Mouse (Mus musculus) lung, adult 2 months (tissue): ENCODE data around the gene Mad1l1. TPM values are rescaled to one million over a fixed set of nuclear protein-coding genes. Genes with fewer than 3 reads are reported as not detected.
A peak's percentile ranks its signal among the peaks of the same experiment; 100 is the strongest.

Source experiments
- DNase-seq: peaks from one replicate; pipeline ENCODE4 v3.0.0; 2022
- H3K4me1 ChIP-seq: fragments of 200-500 bp; 2 replicates; pipeline ENCODE4 v1.6.1; 2011; ENCODE audit warnings: low read length; ENCODE audit not compliant: control insufficient read depth, insufficient read depth
- H3K4me3 ChIP-seq: fragments of 200-500 bp; replicated peaks from 2 replicates; pipeline ENCODE3; 2011; ENCODE audit warnings: low read depth, mild to moderate bottlenecking, control low read depth, low read length; ENCODE audit errors: extremely low read depth
- CTCF ChIP-seq: fragments of 200-500 bp; IDR thresholded peaks from 2 replicates; pipeline ENCODE4 v1.5.1; 2011; ENCODE audit warnings: mild to moderate bottlenecking, low read length, control low read depth; ENCODE audit not compliant: insufficient read depth
- POLR2A ChIP-seq: fragments of 200-500 bp; IDR thresholded peaks from 2 replicates; pipeline ENCODE4 v1.6.1; 2011; ENCODE audit warnings: low read depth, mild to moderate bottlenecking, control low read depth, low read length, borderline replicate concordance; ENCODE audit errors: extremely low read depth
- WGBS: fragments of 180-500 bp; shearing (Covaris S2); methylation state at CpG from one replicate; pipeline ENCODE4 v1.1.7; 2018; 5-methylcytosine and 5-hydroxymethylcytosine counted together
- polyA plus RNA-seq: library from polyadenylated mRNA; depleted of rRNA; stranded (reverse); fragments of >200 nt; gene quantifications from 2 replicates; pipeline ENCODE4 v1.2.3, GENCODE M21; 2012

The Mad1l1 gene
- polyA plus RNA-seq, 1 experiment: 21.6 TPM

DNA sequence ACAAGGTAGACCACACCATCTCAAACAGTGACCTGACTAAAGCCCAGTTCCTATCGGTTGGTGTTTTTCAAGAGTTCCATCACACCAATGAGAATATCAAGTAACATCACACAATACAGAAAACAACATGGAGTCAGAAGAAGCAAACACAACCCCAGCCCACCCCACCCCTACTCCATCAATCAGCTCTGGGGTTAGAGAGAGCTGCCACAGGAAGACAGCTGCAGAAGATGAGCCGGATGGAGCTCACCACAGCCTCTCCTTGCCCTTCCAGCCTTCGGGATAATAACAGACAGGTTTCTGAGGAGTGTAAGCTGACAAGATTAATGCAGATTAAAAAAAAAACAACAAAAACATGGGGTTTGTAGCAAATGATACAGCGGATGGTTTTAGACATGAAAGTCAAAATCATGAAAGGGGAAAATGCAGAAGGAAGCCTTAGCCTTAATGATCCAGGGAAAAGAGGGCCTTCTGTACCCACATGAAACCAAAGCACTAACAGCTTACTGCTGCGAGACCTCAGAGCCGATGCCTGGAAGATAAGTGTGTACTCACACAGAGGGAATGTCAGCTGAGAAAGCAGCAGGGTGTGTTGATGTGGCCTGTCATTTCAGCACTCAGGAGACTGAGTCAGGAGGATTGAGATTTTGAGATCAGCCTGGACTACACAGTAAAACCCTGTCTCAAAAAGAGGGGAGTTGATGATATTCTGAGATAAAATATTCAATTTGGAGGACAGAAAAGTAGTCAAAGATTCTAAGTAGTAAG is 110.8 kb downstream of the Mad1l1 start:
- Histone ChIP-seq H3K4me3 (no peak overlapping the region), H3K4me1 (peaks cover 22% of the 10 kb centered on the region)
- TF ChIP-seq CTCF (no peak), POLR2A (no peak)
- no peak for DNase-seq
- WGBS: 75% methylated on average over 6 of the region's 6 CpGs

DNA sequence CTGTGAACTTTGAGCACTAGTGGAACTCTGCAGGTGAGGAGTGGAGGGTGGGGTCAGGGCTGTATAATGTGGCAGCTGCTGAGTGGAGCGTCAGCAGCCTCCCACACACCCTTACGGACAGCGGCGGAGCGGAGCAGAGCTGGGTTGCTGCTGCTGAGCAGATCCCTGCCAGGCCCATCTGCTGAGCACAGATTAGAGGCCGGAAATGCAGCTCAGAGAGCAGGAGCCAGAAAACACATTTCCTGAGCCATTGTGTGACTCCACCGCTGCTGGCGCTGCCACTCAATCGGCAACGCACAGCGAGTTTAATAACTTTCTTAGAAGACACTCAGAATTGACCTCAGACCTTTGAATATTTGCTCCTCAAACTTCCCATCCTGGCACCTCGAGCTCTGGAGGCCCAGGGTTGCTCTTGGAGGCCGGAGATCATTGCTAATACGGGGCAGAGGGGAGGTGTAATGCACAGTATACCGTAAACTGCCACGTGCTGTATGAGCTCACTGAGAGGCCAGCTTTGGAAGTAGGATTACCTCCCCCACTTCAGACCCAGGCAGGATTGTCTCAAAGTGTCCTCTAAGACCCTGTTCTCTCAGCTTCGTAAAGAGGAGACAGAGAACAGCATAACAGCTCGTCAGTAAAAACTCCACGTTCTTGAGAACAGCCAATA is 112.5 kb downstream of the Mad1l1 start:
- peak; percentile 33 for DNase-seq
- peaks cover 22% of the 10 kb centered on the region for H3K4me1 ChIP-seq
- no peak for TF ChIP-seq CTCF
- no peak for TF ChIP-seq POLR2A
- WGBS: 17% methylated on average over 19 of the region's 19 CpGs
- H3K4me3 ChIP-seq: no peak overlapping the region

DNA sequence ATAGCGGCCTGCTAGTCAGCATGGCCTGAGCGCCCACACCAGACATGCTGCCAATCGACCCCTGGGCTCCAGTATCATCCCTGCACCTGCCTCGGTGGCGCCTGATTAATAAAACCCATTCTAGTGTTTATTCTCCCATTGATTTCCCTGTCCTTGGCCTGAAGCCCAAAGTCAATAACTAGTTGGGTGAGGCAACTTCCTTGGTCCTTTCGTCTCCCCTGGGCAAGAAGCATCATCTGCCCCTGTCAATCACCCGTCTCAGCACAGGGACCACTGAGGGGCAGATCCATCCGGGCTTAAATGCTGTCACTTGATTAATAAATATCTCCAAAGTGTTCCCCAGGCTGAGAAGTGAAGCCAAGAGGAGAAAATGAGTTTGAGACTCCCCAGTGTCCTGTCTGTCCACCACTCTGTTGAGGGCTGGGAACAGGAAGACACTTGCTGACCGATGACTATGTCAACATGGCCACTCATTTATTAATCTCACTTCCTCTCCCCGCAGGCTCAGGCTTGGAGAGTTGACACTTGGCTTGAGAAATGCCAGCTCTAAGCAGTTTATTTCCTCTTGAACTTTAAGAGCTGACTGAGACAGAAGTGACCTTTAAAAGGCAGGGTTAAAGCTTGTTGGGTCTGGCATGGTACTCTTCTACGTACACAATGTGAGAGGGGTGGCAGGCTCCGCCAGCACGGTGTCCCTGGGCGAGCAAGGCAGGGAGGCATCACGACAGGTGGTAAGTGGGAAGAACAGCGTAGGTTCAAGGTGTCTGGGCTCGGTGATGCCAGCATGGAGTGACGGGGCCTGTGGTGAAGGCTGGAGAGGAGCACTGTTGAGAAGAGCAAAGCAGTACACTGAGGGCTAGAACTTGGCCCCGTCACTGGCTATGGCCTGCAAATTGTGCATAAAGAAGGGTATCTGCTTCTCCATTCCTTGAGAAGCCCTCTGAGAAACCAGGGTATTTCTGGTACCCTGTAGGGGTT is 114.3 kb downstream of the Mad1l1 start:
- DNase-seq: peak; percentile 20
- TF ChIP-seq POLR2A: no peak
- TF ChIP-seq CTCF: no peak
- Histone ChIP-seq H3K4me1 (peaks cover 22% of the 10 kb centered on the region), H3K4me3 (no peak overlapping the region)
- WGBS: 43% methylated on average over 19 of the region's 19 CpGs

DNA sequence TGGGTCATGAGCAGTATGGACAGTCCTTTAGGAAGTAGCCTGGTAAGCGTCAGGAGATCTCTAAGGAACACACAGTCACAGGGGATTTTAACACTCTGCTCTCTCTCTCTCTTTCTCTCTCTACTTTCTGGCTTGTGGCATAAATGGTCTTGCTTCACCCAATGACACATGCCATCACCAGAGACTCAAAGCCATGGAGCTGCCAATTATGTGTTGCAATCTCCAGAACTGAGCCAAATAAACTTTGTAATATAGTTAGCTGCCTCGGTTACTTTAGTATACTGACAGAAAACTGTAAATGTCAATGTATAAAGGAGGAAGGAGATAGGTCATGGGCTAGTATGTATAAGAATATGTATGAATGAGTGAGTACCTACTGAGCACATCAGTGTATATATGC is 115.4 kb downstream of the Mad1l1 start:
- no peak for TF ChIP-seq POLR2A
- no peak for TF ChIP-seq CTCF
- H3K4me1 ChIP-seq: peaks cover 22% of the 10 kb centered on the region
- no peak for DNase-seq
- 57% methylated on average over 2 of the region's 2 CpGs for WGBS
- H3K4me3 ChIP-seq: no peak overlapping the region

DNA sequence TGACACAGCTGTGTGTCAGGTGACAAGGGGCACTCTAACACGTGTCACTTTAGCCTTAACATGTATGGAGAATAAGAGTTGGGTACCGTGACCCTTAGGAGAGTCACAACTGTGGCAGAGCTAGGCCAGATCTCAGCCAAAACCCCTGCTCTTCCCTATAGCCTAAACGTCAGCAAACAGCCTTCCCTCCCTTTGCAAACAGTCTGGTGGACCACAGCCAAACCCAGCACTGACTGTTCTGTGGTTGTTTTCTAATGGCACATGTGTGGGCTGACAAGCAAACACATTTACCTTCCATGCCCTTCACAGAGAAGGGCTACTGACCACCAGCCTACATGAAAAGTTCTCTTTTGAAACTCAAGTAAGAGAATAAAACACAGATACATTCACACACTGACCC is 116.9 kb downstream of the Mad1l1 start:
- 65% methylated on average over 3 of the region's 3 CpGs for WGBS
- Histone ChIP-seq H3K4me3 (no peak overlapping the region), H3K4me1 (peaks cover 22% of the 10 kb centered on the region)
- no peak for TF ChIP-seq POLR2A
- TF ChIP-seq CTCF: no peak
- DNase-seq: peak; percentile 13

DNA sequence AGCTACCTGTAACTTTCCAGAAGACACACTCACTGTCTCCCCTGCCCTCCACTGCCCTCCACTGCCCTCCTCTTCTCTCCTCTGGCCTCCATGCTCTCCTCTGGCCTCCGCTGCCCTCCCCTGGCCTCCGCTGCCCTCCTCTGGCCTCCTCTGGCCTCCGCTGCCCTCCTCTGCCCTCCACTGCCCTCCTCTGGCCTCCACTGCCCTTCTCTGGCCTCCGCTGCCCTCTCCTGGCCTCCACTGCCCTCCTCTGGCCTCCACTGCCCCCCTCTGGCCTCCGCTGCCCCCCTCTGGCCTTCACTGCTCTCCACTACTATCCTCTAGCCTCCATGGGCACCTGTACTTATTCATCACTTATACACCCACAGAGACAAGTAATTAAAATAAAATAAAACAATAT is 117.3 kb downstream of the Mad1l1 start:
- Histone ChIP-seq H3K4me3 (no peak overlapping the region), H3K4me1 (peaks cover 19% of the 10 kb centered on the region)
- no peak for DNase-seq
- TF ChIP-seq CTCF: no peak
- no peak for TF ChIP-seq POLR2A
- 99% methylated on average over 4 of the region's 5 CpGs for WGBS

DNA sequence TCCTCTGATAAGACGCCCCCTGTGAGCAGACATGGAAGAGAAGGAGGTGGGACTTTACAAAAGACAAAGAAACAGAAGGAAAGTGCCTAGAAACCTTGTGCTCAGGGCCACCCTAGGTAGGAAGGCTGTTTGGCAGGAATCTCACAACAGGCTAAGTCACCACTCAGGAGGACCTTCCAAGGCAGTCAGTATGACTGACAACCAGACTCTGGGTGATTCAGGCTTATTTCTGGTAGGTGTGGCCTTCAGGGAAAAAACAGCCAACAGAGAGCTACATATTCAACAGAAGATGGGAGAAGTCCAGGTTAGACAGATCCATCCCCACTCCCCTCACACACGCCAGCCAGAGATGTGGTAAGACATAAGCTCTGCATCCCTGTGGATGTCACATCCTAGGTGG is 118.9 kb downstream of the Mad1l1 start:
- no peak for DNase-seq
- WGBS: 98% methylated on average over 2 of the region's 2 CpGs
- no peak for TF ChIP-seq CTCF
- TF ChIP-seq POLR2A: no peak
- Histone ChIP-seq H3K4me3 (no peak overlapping the region), H3K4me1 (peaks cover 10% of the 10 kb centered on the region)

DNA sequence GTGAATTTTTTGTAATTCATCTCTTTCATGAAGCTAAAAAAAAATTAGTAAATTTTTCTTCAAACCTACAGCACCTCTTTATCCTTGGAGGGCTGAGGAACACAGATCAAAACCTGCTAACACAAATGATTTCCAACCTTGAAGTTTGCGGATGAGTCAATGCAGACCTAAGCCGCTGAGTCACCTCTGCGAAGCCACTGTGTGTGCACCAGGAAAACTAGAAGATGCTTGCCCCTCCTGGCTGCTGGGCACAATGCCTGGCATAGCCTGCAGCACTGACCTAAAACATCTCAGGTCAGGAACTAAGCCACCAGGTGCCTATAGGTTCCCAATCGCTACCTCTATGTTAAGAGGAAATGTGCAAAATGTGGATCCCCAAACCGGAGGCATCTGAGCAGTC is 119.8 kb downstream of the Mad1l1 start:
- Histone ChIP-seq H3K4me1 (peaks cover 3% of the 10 kb centered on the region; the same call in 1 of the 2 replicates), H3K4me3 (no peak overlapping the region)
- no peak for DNase-seq
- WGBS: 95% methylated on average over 5 of the region's 5 CpGs
- TF ChIP-seq CTCF: no peak
- no peak for TF ChIP-seq POLR2A

DNA sequence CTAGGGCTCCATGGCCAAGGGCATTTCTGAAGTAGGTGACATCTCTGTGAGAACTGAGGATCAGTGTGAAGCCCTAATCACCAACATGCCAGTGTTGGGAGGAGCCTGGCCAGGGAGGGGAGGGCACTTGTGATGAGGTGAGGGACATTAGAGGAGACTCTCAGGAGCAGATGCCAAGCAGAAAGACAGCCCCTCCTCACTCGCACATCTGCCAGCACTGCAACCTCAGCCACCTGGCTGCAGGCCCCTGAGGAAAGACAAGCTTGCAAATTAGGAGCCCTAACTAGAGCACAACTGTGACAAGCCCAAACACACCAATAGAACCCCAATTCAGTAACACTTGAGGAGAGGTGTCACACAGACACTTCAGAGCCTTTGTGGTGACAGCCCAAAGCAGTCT is 120.2 kb downstream of the Mad1l1 start:
- 84% methylated on average over 1 of the region's 1 CpGs for whole genome bisulfite sequencing
- TF ChIP-seq POLR2A (no peak), CTCF (no peak)
- H3K4me3 ChIP-seq: no peak overlapping the region
- no peaks in the 10 kb centered on the region for H3K4me1 ChIP-seq
- DNase-seq: no peak
